Mouse (Mus musculus) spleen, adult 18-20 months (tissue): ENCODE data around the gene Camk1.
"Not testable (repeated sequence)": the region's sequence is repeated elsewhere in the genome, so short reads cannot be mapped to it uniquely, and the experiment has no call there.

Experiments used
- DNase-seq, 2 experiments: peaks; one replicate each; pipeline ENCODE4 v3.0.0; 2022; ENCODE audit warnings: mixed read lengths in 2 of 2

Camk1 gene

DNA sequence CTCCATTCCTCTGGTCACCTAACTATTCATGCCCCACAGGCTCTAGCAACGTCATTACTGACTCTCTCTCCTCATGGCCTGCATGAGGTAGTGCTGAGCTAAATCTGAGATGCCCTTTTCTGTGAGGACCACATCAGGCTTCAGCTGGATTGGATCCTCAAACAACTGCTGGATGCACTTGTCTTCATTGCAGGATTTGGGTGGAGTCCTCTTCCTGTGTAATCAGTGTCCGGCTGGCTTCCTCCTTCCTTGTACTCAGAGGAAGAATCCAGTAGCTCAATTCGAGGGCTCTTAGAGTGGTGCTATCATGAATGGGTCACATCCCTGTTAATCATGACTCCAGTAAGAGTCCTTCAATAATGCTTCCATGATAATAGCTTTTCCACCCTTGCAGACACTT lies 9.9 kb upstream of the Camk1 start:
- DNase-seq: no peak

DNA sequence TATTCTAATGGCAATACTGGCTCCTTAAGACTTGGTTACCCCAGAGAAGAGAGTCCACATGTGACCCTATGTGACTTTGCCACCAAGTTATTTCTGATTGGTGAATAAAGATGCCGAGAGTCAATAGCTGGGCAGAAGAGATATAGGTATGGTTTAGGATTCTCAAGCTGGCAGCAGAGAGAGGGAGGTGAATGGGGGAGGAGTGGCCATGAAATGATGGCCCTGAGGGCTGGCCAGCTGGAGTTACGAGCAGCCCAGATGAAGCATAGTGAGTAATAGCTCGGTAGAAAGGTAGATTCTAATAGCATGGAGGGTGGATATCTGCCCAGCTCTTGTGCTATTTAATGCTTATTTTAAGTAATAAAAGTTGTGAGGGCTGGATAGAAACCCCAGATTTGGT lies 9.0 kb upstream of the Camk1 start:
- no peak for DNase-seq

DNA sequence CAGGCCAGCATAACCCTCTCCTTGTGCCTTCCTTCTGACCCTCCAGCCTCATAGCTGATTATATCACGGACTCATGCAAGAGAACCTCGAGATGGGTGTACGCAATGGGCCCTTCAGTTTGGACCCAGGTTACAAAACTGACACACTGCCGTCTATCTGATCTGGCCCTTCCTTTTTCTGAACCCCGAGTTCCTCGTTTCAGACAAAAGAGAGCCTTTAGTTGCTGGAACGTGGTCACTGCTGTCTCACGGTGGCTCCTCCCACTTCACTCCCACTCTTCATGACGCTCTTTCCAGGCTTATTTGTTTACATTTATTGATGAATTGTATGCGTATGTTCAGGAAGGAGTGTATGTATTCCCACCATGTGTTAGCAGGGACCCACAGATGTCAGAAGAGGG lies 7.9 kb upstream of the Camk1 start:
- no peak for DNase-seq

DNA sequence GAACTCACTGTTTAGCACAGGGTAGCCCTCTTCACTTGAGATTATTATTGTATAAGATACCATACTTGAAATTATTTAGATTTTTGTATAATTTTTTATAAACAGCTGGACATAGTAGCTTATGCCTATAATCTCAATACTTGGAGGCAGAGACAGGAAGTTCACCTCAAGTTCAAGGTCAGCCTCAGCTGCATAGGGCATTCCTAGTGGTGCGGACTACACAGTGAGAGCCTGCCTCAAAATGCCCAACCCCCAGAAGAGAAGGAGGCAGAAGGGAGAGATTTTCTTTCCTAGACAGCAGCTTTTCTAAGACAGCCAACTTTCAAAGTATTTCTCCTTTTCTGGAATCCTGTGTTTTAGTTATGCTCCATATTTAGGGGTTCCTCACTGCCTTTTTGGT lies 7.4 kb upstream of the Camk1 start:
- no peak for DNase-seq

DNA sequence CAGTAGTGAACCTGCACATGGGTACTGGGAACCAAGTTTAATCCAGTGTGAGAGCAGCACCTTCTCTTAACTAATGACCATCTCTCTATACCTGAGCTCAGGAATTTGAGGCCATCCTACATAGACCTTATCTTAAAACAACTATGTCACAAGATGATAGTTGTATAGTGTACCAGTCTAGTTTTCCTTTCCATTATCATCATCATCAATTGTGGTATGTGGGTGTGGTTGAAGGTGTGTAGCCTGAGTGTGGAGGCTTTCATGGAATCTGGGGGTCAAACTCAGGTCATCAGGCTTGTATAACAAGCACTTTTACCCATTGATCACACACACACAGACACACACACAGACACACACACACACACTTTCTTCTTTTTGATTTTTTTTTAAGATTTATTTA lies 6.8 kb upstream of the Camk1 start:
- no peak for DNase-seq

DNA sequence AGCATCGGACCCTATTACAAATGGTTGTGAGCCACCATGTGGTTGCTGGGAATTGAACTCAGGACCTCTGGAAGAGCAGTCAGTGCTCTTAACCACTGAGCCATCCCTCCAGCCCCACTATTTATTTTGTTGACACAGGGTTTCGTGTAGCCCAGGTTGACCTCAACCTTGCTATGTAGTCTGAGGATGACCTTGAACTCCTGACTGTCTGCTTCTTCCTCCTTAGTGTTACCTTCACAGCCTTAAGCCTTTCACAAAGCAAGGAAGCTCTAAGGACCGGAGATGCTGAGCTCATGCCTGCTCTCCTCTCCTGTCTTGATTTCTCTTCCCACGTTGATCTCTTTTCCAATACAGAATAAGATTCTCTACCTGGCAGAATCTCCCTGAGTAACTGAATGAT lies 3.1 kb upstream of the Camk1 start:
- no peak for DNase-seq

DNA sequence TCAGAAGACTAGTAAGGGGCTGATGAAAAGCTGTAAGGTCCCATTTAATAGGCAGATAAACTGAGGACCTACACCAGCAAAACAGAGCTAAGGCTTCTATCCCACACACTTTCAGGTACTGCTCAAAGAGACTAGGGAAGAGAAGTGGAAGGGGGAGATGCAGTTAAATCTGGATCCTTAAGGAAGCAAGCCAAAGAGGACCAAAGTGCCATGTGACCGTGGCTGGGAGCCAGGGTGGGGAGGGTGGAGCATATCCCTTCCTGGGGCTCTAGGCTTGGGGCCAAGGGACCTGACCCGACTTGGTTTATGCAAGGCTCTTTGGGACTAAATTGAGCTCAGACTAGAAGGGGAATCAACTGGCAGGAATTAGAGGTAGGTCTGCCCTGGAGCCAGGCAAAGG lies 537 bp upstream of the Camk1 start:
- DNase-seq: no peak

DNA sequence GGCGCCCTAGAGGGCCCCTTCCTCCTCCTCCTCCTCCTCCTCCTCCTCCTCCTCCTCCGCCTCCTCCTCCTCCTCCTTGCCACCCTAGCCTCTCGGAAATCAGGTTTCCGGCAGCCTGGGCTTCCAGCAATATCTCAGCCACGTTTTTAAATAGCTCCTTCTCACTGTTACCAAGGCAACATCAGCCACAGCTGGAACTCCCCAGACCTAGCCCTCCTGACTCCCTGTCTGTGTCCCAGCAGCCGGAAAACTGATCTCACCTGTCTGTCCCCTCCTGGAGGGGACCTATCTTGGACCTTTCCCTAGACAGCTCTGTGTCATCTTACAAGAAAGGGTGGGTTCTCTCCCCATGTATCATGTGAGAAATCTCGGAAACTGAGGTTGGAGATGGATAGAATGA lies 1.5 kb downstream of the Camk1 start:
- DNase-seq: no peak

DNA sequence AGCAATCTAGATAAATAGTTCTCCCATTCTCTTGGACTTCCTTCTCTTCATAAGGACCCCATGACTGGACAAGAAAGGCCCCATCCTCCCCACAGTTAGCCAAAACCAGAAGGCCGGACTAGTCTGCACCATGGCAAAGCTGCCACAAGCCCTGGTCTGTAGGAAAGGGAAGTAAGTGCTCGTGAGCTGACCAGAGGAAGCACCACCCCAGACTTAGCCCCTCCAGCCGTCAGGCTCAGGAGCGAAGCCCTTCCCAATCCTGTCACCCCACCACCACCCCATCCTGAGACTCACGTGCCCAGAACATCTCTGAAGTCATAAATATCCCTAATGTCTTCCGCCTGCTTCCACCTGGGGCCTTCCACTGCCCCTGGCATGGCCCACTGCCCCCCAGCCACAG lies 2.2 kb downstream of the Camk1 start:
- DNase-seq: no peak

DNA sequence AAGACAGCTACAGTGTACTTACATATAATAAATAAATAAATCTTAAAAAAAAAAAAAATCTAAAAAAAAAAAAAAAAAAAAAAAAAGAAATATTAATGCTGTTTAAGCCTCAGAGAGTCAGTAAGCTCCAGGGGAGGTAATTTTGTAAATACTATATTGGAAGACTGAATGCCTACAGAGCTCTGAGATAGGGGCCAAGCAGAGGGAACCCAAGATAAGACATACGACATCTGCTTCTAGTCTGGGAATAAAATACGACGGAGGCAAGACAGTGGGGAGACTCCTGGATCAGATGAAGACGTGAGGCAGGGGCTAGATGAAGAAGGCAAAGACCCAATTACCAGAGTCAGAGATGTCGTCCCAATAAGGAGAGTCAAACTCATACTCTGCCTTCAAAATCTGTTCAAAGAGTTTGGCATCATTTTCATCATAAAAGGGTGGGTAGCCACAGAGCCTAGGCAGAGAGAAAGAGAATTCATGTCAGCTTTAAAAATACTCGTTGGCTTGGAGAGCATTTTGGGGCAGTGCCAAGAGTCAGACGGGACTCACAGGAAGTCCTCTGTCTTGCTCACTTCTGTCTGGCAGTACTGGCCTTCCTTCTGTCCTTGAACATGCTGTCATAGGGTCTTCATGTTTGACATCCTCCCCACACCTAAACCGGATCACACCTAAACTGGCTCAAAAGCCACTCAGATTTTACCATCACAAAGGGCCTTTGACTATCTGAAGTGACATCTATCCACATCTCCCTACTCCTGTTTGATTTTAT lies 6.7 kb downstream of the Camk1 start:
- DNase-seq: no peak

DNA sequence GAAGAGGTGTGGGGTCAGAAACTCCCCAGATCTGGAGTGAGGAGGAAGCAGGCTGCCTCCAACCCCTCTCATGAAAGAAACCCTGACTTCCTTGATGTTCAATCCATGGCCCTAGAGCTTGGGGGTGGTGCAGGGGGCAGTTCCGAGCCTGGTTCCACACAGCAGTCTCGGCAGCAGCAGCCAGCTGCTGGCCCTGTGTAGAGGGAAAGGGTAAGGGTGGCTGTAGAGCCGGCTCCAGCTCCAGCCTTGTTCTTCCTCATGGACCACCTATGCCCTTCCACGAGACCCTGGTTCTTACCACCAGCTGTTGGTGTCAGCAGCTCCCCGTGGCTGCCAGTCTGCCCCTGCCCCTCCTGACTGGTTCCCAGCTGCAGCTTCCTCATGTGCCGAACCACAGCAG lies 9.6 kb downstream of the Camk1 start:
- DNase-seq: no peak

DNA sequence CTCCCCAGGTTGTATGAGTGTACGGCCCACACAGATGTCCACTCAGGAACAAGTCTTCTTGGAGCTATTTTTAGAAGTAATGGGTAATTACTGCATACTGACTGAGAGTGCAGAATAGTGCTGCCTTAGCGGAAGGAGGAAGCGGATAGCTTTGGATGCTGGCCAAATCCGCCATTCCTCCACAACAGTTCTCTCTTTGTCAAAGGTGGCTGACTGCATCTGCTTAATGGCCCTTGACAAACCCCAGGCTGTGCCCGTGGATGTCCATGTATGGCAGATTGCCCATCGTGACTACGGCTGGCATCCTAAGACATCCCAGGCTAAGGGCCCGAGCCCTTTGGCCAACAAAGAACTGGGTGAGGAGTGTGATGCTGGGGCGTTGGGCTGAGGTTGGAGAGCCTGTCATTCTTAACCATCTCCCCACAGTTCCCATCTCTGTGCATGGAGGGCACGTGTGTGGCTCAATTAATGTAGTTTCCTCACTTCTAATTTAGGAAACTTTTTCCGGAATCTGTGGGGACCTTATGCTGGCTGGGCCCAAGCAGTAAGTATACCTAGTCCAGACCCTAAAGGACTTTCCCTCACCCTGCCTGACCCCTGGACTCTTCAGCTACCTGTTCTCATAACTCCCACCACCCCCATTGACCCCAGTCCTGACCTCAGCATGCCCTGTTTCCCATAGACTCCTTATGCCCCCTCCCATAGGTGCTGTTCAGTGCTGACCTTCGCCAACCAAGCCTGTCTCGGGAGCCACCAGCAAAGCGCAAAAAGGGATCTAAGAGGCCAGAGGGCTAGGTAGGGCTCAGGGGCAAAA lies 10.4 kb downstream of the Camk1 start:
- DNase-seq: no peak

DNA sequence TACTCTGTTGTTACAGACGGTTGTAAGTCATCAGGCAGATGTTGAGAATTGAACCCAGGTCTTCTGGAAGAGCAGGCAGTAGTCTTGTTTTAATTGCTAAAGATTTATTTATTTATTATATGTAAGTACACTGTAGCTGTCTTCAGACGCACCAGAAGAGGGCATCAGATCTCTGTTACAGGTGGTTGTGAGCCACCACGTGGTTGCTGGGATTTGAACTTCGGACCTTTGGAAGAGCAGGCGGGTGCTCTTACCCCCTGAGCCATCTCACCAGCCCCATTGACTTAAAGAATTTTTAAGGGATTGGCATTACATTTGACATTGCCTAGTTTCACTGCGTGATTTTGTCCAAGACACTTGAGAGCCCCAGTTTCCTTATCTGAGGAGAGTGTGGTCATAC lies 11.1 kb downstream of the Camk1 start:
- not testable (repeated sequence) for DNase-seq

DNA sequence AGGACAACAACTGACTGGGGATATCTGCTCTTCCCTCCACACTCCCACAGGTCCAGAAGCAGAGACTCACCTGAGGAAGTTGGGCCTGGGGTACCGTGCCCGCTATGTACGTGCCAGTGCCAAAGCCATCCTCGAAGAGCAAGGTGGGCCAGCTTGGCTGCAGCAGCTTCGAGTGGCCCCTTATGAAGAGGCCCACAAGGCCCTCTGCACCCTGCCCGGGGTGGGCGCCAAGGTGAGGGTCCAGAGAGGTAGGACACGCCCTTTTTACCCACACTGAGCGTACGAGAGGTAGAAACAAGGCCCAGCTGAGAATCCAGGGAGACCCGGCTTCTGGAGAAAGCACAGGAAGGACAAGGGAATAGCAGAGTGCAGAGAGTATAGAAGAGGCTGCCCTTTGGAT lies 12.1 kb downstream of the Camk1 start:
- DNase-seq: no peak

DNA sequence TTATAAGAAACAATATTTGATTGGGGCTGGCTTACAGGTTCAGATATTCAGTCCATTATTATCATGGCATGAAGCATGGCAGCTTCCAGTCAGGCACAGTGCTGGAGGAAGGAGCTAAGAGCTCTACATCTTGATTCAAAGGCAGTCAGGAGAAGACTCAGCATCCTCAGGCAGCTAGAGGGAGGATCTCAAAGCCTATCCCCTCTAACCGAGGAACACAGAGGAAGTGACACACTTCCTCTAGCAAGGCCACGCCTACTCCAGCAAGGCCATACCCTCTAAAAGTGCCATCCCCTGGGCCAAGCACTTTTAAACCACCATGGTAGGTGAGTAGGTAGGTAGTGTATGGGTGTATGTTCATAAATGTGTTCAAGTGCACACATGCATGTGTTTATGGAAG lies 13.2 kb downstream of the Camk1 start:
- DNase-seq: peak in 1 of 2 experiments; percentile 27

DNA sequence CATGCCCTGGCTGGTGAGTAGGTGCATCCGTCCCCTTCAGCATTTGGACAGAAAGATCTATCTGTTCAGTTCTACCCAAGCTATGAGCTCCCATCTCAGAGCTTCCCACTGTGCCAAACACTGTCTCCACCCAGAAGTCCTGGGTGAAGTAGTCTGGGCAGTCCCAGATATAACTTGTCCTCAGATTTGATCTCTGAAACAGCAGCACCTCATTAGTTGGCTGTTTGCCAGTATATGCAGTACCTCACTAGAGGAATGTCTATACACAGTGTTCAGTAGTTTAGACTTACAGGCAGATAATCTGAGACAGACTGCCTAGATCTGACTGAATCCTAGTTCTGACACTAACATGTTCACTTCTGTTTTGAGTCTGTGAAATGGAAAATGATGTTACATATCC lies 14.4 kb downstream of the Camk1 start:
- no peak for DNase-seq

DNA sequence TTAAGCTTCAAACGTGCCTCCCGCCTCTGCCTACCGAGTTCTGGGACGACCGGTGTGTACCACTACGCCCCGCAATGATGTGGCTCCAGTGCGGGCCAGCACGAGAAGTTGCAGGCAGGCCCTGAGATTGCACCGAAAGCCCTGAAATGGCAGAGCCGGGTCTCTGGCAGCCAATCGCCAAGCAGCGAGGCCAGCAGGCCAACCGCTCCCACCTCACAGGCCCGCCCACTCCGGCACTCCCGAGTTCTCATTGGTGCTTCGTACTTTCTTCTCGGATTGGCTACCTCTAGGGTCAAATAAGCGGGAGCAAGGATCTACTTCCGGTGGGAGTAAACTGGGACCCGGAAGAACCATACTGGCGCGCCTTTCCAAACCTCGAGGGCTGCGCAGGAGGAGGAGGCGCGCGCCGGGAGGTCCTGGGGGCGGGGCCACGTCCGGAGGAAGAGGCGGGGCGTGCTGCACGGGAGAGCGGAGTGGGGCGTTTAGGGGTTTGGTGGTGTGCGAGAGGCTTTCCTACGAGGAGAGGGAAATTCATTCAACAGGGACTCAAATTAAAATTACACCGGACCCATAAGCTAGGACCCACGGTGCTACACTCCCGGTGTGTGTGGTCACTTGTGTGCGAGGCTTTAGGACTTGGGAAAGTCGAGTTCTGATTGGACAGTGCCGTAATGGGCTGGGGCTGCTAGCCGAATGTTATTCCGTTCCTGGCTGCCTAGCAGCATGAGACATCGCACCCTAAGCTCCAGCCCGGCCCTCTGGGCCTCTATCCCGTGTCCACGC lies 17.1 kb downstream of the Camk1 start, which contains the start of gene Ogg1:
Gene Ogg1, plus strand, starts transcription at position 440 of the 783 bp plus-strand sequence.
- DNase-seq: peak; percentile 95 to 96

DNA sequence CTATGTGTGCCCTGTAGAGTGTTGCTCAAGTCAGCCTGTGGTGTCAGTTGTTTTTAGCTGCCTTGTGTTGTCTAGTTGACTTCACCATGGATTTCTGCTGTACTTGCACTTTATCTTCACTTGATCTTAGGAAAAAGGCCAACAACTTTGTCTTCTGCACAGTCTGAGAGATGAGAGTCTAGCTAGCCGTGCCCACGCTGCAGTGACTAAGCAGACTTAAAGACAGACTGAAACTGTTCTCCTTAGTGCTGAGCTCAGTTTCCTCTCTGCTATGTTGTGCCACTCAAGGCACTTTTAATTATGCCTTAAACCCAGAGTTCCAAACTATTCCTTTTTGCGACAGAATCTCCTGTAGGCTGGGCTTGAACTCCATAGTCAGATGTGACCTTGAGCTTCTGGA lies 27.8 kb downstream of the Camk1 start:
- DNase-seq: no peak

DNA sequence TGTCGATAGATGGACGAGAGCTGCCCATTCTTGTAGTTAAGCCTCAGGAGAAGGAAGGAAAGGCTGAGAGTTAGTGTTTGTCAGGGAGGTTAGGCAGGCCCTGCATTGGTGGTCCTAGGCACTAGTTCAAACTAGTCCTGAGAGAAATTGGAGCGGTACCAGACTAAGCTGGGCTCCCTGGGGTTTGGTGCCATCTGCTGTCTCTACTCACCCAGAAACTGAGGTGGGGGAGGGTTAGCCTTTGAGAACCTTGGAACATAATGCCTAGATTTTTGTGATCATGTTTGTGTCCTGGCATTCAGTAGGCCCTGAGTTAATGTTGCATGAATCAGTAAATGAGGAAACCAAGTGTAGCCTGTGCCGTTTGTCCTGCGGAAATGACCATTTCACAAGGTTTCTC lies 35.6 kb downstream of the Camk1 start:
- peak in 1 of 2 experiments; percentile 35 for DNase-seq

DNA sequence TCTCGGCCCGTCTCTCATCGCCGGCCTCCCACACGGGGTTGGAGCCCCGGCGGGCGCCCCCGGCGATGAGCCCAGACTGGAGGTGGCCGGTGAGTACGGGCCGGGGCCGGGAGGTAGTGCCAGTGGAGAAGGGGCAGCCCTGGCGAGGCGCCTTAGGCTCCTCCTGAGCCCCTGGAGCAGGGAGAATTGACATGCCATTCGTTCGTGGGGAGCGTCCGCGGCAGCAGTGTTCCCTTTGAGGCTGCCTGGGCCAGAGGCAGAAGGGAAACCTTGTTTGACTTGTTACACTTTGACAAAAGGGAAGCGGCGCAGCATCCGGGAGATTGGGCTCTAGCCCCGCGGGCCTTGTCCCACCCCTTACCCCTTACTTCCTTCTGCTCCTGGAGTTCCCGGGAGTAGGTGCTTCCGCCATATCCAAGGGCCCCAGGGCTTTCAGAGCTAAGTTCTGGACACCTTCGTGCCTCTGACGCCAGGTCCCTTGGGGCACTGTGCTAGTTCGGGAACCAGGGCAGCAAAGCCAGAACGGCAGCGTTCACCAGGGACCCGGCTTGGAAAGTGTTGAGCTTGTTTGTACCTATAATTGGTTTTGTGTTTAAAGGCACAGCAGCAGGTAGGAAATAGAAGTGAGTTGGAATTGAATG lies 36.2 kb downstream of the Camk1 start:
- DNase-seq: peak; percentile 48 to 52

DNA sequence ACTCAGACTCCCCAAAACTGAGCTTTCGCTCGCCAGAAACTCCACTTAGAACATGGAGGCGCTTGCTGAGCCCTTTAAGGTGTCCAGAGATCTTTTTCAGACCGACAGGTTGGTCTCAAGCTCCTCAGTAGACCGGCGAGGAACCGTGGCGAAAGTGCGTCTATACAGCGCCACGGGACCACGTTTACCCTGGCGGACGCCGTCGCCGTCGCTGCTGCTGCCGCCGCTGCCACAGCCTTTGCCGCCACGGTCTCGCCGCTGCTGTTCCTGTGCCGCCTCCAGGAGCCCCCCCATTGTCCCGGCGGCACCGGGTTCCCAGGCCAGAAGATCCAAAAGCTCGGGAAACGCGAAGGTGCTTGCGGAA lies 36.8 kb downstream of the Camk1 start, which contains the start of gene Brpf1:
Gene Brpf1, plus strand, starts transcription at position 152 of the 364 bp plus-strand sequence.
- no peak for DNase-seq

DNA sequence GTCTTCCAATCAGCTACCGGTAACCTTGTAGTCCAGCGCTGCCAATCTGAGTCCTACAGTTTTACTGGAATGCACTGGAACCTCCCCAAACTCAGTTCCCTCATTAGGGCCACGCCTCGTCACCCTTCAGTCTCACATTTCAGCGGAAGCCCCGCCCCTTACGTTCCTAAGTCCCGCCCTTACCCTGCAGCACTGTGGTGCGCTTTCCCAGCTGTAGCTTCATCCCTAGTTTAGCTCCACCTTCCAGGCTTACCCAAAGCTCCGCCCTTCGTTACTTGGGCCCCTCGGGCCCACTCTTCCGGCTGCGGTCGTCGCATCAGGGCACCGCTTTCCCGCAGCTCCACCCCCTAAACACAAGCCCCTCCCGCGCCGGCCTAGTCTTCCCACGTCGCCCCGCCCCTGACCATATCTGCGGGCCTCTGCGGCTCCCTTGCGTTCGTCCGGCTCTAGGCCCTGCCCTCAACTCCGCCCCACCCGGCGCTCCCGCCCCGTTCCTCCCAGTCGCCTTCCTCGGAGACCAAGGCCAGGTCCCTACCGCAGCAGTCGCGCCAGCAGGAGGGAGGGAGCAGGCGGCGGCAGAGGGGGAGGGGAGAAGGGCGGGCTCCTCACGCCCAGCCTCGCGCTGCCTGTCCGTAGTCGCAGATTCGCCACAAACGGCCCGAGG lies 37.3 kb downstream of the Camk1 start:
- peak; percentile 99 to 100 for DNase-seq
